Mouse (Mus musculus) lung, postnatal 0 days (tissue): Measurements from ENCODE around the gene Sipa1l2.

Experiments used
- CTCF ChIP-seq: IDR thresholded peaks from 2 replicates; pipeline ENCODE4 v1.5.1; 2016; ENCODE audit warnings: antibody characterized with exemption, mild to moderate bottlenecking
- EP300 ChIP-seq: IDR thresholded peaks from 2 replicates; pipeline ENCODE4 v1.6.1; 2016; ENCODE audit warnings: antibody characterized with exemption, mild to moderate bottlenecking, control low read depth

GRCm38 (mm10) chr8:125539056-125540013 is 30.3 kb downstream of the Sipa1l2 start:
- TF ChIP-seq CTCF (no peak), EP300 (no peak)
